Mouse (Mus musculus) T-cell, adult 2 months (primary cell): ENCODE measurements around the gene Rai1.
A peak's percentile ranks its signal among the peaks of the same experiment; 100 is the strongest.

Experiments
- DNase-seq: peaks from one replicate; pipeline ENCODE4 v3.0.0; 2022; ENCODE audit warnings: low spot score

Rai1 gene

DNA sequence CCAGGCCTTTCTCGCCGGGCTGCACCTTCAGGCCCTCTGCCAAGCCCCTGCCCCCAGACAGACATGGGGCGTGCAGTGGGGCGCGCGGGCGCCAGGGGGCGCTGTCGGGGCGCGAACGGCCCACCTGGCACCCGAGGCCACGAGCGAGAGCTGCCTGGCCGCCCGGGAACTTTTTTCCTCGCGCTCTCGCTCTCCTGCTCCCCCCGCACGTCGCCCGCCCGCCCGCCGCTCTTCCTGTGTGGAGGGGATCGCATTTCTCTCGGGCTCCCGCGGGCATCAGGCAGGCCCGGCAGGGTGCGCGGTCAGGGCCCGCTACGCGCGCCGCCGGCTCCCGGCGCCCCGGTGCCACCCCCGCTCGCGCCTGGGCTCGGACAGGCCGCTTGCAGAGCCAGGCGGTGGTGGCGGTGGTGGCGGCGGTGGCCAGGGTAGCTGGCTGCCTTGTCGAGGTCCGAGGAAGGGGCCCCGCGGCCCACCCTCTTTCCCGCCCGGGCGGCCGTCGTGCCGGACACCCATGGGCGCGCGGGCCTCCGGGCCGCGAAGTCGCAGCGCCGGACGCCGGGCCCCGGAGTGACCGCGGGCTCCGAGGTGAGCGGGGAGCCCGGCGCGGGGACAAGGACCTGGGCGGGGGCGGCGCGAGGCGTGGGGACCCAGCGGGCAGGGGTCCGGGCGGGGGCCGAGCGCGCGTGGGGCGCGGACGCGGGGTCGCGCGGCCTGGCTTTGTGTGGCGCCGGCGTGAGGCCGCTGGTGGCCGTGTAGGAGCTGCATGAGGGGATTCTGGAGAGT, at the start of gene Rai1:
TSS of gene Rai1 (plus strand) at position 204 of the 783 bp plus-strand sequence.
- peak; percentile 91 for DNase-seq

DNA sequence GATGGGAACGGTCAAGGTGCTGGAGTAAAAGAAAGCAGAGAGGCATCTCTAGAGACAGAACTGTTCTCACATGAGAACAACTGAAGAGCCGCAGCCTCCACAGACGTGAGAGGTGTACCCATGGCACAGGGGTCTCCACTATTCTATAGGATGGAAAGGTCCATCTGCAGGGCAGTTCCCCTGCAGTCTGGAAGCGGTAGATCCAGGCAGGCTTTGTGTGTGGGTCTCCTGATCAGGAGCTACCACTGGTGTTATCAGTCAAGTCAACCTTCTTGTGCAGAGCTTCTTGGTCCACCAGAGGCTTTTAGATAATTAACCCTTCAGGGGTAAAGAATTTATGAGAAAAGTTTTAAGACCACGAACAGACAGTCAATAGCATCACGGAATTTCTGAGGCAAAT, 48.3 kb upstream of the Rai1 start:
- DNase-seq, result no peak

DNA sequence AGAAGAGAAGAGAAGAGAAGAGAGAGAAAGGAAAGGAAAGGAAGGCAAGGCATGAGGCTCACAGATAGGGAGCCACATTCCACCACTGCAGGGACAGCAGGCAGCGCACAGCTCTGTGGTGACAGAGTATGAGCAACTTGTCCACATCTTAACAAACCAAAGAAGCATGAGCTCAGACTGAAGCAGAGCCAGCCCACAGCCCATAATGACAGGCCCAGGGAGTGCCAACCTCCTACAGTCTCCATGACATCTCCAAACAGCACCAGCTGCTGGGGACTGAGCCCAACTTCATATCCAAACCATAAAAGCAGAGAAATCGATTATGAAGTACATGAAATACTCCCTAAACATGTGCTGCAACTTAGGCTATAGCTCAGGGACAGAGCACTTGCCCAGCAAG, 46.8 kb upstream of the Rai1 start:
- no peak for DNase-seq

DNA sequence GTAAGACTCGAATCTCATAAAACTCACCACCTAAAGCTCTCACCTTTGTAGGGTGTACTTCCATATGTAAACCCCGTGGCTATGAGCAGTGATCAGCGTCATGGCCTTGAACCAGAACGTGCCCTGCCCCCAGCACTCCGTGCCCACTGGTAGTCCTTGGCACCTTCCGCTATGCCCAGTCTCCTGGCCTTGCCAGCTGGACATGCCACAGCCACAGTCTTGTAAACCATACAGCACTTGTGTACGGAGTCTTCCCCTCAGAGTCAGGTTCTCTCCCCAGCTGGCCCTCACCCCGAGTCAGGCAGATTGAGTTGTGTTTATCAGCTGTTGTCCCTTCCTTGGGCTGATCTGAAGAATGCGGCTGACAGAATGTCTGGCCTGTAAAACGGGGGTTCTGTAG, 46.4 kb upstream of the Rai1 start:
- no peak for DNase-seq

DNA sequence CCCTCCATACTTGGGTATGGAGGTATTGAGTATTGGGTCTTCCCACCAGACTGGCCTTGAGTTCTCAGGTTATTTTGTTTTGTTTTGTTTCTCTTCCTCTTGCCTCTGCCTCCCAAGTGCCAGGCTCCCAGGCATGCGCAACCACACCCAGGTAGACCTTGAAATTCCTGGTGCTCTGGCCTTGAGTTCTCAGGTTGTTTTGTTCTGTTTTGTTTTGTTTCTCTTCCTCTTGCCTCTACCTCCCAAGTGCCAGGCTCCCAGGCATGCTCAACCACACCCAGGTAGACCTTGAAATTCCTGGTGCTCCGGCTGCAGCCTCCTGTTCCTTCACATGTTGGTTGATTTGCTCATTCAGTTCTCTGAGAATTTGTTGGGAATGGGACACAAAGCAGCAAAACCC, 44.8 kb upstream of the Rai1 start:
- DNase-seq, result no peak

DNA sequence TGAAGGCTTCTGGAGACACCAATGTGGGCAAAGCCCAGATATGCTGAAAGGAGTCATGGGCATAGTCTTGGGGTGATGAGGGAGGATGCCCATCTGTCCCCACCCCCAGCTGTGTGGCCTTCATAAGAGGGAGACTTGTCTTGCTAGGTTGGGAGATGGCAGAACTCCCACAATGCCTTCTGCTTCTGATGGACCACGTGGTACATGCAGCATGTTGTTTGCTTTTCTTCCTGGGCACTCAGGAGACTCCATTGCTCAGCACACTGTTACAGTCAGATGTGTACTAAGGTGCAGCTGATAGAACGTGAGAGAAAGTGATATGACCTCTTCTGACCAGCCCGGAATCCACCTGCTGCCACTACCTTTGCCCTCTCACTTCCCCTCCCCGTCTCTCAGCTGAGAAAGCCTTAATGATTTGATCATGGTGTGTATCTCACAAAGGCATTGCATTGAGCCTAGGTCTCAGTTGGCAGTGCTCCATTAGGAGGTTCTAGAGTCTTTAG, 43.3 kb upstream of the Rai1 start:
- no peak for DNase-seq

DNA sequence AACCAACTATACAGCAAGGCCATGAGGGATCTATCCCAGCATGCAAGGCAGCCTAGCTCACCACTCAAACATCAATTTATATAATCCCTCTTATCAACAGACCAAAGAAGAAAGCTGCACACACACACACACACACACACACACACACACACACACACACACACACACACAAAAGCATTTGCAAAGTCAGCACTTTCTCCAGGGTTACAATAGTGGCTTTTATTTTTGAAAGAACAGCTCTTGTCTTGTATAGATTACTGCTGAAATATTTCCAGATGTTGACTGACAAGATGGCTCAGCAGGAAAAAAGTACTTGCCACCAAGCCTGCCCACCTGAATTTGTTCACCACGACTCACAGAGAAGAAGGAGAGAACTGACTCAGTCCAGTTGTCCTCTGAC, 39.5 kb upstream of the Rai1 start:
- no peak for DNase-seq

DNA sequence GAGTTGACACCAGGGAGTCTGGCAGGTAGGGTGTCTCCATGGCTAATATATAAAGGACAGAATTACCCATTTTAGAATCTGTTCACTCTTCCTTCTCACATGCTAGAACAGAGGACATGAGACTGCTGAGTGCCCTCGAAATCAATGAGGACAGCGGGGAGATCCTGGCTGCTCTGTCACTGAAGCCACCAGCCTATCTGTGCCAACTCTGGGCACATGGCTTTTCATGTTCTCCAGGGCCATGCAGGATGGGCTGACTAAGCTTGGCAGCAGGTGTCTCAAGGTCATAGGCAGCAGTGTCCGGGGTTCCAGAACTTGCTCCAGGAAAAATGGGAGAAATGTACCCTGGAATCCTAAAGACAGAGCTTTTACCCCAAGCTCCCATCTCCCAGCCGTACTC, 37.2 kb upstream of the Rai1 start:
- no peak for DNase-seq

DNA sequence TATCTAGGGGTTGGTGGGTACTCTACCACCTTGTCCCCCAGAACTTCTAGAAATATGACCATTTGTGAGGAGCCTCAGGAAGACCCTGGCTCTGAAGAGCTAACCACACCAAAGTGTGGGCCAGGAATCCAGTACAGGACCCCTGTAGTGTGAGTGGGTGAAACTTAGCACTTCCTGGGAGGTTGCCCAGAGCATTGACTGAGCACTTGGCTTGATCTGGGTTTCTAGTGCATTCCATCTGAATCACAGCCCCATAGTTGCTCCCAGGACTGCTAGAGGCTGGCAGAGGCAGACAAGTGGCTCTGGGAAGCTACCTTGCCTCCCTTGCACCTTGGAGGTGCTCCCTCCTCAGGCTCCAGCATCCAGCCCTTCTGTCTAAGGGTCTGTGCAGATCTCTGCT, 36.2 kb upstream of the Rai1 start:
- DNase-seq, result no peak

DNA sequence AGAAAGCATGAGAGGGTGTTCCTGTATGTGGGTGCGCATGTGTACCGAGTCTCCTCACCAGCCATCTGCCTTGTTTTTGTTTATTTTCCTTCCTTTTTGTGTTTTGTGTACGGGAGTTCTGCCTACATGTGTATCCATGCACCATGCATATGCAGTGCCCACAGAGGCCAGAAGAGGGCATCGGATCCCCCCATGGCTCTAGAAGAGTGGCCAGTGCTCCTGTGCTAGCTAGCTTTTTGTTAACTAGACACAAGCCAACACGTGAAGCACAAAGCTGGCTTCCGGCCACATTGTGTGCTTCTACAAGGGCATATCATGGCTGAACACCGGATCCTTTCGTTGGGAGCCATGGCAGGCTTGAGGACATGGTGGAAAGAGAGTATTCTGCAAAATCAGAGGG, 34.2 kb upstream of the Rai1 start:
- DNase-seq, result peak; percentile 42

DNA sequence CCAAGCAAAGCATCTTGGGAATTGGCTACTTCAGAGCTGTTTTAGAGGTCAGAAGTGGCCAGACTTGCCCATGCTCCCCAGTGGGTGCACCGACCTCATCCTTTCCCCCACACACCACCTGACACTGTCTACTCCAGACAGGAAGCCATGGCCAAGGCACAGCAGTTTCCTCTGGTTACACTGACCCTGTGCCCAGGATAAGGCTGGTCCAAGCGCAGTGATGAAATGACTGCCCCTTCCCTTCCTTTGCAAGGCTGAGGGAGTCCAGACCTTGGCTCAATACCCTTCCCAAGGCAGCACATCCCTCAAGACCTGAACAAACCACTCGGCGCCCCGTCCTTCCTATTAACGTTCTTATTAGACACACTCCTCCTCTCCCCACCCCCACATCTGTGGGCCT, 33.6 kb upstream of the Rai1 start:
- no peak for DNase-seq

DNA sequence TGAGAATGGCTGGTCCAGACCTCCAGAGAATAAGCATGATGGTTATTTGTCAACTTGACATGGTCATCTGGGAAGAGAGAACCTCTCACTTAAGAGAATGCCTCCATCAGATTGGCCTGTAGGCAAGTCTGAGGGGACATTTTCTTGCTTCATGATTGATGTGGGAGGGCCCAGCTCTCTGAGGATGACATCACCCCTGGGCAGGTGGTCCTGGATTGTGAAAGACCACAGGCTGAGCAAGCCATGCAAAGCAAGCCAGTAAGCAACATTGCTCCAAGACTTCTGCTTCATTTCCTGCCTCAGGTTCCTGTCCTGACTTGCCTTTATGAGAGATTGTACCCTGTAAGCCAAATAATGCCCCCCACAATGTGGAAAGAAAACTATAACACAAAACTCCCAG, 31.7 kb upstream of the Rai1 start:
- DNase-seq, result no peak

DNA sequence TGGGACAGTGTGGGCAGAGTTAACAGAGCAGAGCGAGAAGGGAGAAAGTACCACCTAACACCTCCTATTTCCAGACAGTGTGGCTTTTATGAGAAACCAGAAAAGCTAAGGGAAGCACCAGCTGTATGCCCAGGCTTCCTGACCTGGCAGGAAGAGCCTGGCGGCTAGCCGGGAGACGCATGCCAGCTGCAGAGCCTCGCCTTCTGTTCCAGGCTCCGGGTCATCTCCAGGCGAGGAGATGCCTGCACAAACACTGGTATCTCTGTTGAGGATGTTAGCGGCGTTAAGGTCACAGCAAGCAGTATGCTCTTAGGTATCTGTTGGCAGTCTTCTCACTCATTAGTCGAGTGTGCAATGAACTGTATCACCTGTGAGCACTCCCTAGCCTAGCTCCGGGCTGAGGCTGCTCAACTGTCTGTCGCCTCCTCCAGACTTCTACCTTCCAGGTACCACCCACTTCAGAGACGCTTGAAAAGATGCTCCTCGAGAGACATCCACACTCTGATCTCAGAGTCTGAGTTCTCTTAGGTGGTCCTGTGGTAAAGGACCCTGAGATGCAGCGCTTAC, 30.8 kb upstream of the Rai1 start:
- DNase-seq, result no peak

DNA sequence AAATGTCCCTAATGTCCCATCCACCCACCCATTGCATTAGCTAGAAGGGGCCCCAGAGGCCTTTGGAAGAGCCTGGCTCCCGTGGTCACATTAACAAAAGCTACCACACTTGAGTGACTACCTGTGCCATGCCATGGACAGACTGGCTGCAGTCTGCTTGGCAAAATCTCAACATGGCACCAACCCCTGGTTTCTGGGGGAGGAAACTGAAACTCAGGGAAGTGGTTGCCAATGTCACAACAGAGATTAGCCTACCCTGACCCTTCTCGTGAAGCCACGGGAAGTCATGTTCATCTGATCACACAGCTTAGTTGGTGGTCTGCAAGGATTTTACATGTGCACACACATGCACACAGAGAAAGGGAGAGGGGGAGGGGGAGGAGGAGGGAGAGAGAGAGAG, 28.6 kb upstream of the Rai1 start:
- DNase-seq, result no peak

DNA sequence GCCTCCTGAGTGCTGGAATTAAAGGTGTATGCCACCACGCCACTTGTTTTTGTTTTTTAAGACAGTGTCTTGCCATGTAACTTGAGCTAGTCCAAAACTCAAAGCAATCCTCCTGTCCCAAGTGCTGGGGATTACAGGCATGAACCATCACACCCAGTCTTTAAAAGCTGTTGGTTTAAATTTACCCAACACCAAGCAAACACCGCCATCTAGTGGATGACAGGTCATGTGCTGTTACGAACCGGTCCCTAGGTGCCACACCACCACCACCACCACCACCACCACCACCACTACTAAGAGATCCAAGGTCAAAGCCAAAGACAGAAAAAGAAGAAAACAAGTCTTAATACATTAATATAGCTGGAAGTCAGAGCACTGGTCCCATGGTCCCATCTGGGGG, 28.0 kb upstream of the Rai1 start:
- DNase-seq, result peak; percentile 74

DNA sequence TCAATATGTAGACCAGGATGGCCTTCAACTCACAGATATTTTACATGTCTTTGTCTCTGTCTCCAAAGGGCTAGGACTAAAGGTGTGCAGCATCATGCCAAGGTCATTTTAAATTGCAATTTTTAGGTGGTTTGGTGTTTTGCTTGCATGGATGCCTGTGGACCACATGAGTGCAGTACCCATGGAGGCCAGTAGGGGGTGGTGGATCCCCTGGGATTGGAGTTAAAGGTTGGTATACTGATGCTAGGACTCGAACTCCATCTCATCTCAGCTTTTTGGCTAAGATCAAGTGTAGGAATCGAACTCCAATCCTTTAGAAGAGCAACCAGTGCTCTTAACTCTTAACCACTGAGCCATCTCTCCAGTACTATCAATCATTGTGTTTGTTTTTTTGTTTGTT, 20.2 kb upstream of the Rai1 start:
- peak; percentile 63 for DNase-seq

DNA sequence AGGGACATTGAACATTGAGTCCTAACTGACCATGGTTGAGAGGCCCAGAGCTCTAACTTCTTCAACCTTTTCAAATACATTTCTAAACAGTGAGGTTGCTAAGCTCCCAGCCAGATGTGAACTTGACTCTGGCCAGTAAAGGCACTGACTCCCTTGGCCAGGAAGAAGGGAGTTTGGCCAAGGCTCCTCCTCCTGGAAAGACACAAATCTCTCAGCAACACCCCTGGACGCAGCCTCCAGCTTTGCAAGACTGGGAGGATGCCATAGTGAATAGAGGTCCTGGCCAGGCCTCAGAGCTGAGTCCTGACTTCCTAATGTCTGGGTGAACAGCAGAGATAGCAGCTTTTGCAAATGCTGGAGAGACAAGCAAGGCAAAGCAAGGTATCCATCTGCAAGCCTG, 18.1 kb upstream of the Rai1 start:
- no peak for DNase-seq

DNA sequence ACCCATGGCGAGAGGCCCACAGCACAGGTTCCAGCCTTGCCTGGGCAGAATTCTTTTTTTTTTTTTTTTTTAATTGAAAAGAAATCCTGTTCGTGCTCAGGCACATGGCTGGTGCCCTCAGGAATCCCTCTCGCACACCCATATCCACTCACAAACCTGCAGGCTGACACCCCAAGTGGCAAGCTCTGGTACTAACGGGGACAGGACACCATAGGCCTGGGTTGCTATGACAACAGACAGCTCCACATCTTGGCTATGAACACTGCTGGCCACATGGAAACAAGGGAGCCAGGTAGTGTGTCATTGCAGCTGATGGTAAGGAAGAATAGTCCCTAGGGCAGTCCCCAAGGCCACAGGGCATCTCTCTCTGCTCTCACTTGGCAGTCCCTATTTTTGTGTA, 15.9 kb upstream of the Rai1 start:
- DNase-seq, result no peak

DNA sequence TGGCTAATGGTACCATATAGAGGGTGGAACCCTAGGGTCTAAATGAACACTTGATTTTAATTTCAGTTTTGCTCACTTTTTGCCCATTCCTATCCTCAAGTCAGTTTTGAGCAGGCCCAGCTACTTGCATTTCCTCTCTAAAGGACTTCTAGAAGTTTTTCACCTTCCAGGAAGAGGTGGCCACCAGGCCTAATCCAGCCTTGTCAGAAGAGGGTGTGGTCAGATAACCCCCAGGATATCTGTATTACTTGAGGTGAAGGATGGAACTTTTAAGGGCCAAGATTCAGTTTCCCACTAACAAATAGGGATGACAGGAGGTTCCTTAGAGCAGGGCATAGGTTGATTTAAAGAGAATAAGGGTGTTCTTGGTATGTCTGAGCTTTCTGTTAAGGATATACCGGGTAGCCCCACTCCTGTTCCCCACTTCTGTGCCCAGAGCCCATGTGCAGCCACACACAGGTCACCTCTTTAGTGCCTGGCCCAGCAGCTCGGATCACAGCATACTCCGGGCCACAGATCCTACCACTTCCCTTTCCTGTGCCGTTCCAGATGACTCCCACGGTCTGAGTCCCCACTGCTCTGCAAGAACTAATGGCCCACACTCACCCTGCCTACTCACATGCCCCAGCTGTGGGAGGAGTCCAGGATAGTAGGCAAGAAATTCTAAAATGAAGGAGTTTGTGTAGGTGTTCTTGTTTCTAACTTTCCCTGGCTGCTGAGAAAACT, 14.0 kb upstream of the Rai1 start:
- no peak for DNase-seq

DNA sequence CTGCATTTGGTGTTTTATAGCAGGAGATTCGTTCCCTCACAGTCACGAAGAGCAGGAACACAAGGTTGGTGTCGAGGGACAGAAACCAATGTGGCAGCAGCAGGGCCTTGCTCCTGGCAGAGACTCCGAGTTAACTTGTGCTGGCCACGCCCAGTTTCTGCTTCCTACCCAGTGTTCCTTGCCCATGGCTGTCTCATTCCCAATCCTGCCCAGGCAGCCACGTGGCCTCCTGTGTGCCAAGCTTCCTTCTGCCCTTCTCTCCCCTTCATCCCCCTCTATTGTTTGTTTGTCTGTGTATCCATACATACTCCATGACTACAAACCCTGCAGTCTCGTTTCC, 13.4 kb upstream of the Rai1 start:
- no peak for DNase-seq

DNA sequence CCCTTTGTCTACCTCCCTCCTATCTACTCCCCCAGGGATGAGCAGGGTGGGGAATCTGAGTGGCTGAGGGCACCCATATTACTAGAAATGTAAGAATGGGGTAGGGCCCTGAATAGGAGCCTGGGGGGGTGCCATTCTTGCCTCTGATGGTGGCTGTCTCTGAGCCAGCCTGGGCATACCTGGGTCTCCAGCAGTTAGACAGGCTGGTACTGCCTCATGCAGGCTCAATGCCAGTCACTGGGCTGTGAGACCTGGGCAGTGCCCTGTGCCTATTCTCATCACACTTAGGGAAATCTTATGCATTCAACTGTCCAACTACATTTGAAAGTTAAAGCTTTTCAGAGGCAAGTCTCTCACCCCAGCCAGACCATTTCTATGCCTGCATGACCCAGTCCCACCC, 11.6 kb upstream of the Rai1 start:
- DNase-seq, result no peak

DNA sequence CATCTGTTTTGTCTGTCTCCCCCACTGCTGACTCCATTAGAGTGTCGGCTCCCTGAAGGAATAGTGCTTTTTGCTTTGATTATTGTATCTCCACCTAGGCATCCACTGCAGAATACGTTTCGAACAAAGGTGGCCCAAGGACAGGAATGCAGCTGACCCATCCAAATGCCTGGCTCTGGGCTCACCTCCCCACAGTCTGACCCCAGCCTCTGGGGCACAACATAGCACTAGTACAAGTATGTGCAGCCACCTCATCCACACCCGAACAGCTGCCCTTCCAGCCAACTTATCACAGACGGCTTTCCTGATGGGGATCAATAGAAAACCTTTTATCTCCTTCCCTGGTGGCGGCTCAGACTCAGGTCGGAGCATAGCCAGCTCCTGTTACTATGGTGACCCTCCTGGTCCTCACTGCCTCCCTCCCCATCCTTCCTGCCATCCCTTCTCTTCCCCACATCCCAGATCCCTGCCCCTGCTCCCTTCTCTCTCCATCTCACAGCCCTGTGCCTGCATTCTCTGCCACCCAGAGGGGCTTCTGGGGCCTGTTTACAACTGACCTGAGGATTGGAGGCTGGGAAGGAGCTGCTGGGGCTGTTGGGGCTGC, 10.7 kb upstream of the Rai1 start:
- DNase-seq, result no peak
